Mouse (Mus musculus) neural tube, embryonic 15.5 days (tissue): Measurements from ENCODE around the gene Antxr1. TPM values are rescaled to one million over a fixed set of nuclear protein-coding genes. Genes with fewer than 3 reads are reported as not detected.

ENCODE experiments used
- ATAC-seq: fragments of 200-750 bp; cut with Nextera tagmentation; 2 replicates; pipeline ENCODE4 v1.8.0; 2017; ENCODE audit warnings: mild to moderate bottlenecking, moderate TSS enrichment, moderate library complexity; ENCODE audit not compliant: low FRiP score
- H3K27ac ChIP-seq: fragments of 300-500 bp; sonication (generic); replicated peaks from 2 replicates; pipeline ENCODE4 v1.5.1; 2015; ENCODE audit warnings: mild to moderate bottlenecking, inconsistent platforms
- H3K27me3 ChIP-seq: fragments of 300-500 bp; sonication (generic); replicated peaks from 2 replicates; pipeline ENCODE4 v1.6.1; 2015; ENCODE audit warnings: inconsistent platforms
- H3K36me3 ChIP-seq: fragments of 300-500 bp; sonication (generic); 2 replicates; pipeline ENCODE4 v1.6.1; 2015; ENCODE audit warnings: inconsistent platforms
- H3K4me1 ChIP-seq: fragments of 300-500 bp; sonication (generic); 2 replicates; pipeline ENCODE4 v1.6.1; 2015; ENCODE audit warnings: inconsistent platforms
- H3K4me2 ChIP-seq: fragments of 300-500 bp; sonication (generic); 2 replicates; pipeline ENCODE4 v1.6.1; 2015; ENCODE audit warnings: inconsistent platforms, mild to moderate bottlenecking, moderate library complexity
- H3K4me3 ChIP-seq: fragments of 300-500 bp; sonication (generic); replicated peaks from 2 replicates; pipeline ENCODE4 v1.5.1; 2015; ENCODE audit warnings: mild to moderate bottlenecking, inconsistent platforms
- H3K9ac ChIP-seq: fragments of 300-500 bp; sonication (generic); replicated peaks from 2 replicates; pipeline ENCODE4 v1.6.1; 2015; ENCODE audit warnings: mild to moderate bottlenecking, inconsistent platforms
- H3K9me3 ChIP-seq: fragments of 300-500 bp; sonication (generic); replicated peaks from 2 replicates; pipeline ENCODE4 v1.6.1; 2016; ENCODE audit warnings: inconsistent platforms
- WGBS: fragments of 180-500 bp; shearing (Covaris S2); methylation state at CpG from one replicate; pipeline ENCODE4 v1.1.7; 2015; ENCODE audit warnings: mixed read lengths; 5-methylcytosine and 5-hydroxymethylcytosine counted together
- polyA plus RNA-seq: library from polyadenylated mRNA; unstranded; fragments of >200 nt; fragmentation: Nextera tagmentation; extraction: Ambion mirVana; gene quantifications from 2 replicates; pipeline ENCODE4 v1.2.1, GENCODE M21; 2015

Gene Antxr1
- polyA plus RNA-seq, 1 experiment from 2014 or later: 6.7 TPM

GRCm38 (mm10) chr6:87090877-87091276 is 244.7 kb downstream of the Antxr1 start:
- Histone ChIP-seq H3K36me3 (peaks cover 37% of the 10 kb centered on the region), H3K9ac (no peak overlapping the region), H3K27me3 (no peaks in the 10 kb centered on the region), H3K27ac (no peak overlapping the region), H3K4me3 (no peak overlapping the region), H3K9me3 (no peaks in the 10 kb centered on the region), H3K4me2 (no peak overlapping the region), H3K4me1 (no peaks in the 10 kb centered on the region)
- WGBS: 86% methylated on average over 3 of the region's 3 CpGs
- no peak for ATAC-seq

DNA sequence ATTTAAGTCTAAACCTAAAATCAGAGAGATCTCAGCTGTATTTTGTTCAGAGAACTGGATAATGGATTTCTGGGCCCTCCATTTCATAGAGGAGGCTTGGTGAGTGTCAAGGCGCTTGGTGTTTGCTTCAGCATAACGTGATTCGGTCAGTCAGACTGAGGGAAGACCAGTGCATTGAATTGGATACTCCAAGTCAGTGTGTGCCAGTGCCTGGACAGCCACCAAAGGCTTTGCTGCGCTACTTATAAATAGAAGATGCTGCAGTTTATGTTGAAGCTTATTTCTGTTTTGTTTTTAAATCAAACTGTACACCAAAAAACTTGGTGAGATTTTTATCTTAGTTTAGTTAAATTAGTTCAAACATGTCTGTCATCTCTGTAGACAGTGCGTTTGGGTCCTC is 247.3 kb downstream of the Antxr1 start:
- H3K36me3 ChIP-seq: peaks cover 62% of the 10 kb centered on the region
- no peaks in the 10 kb centered on the region for H3K27me3 ChIP-seq
- no peak overlapping the region for H3K27ac ChIP-seq
- H3K9me3 ChIP-seq: no peaks in the 10 kb centered on the region
- 92% methylated on average over 5 of the region's 5 CpGs for WGBS
- no peak overlapping the region for H3K4me3 ChIP-seq
- H3K4me2 ChIP-seq: no peak overlapping the region
- no peak overlapping the region for H3K9ac ChIP-seq
- no peak for ATAC-seq
- no peaks in the 10 kb centered on the region for H3K4me1 ChIP-seq

DNA sequence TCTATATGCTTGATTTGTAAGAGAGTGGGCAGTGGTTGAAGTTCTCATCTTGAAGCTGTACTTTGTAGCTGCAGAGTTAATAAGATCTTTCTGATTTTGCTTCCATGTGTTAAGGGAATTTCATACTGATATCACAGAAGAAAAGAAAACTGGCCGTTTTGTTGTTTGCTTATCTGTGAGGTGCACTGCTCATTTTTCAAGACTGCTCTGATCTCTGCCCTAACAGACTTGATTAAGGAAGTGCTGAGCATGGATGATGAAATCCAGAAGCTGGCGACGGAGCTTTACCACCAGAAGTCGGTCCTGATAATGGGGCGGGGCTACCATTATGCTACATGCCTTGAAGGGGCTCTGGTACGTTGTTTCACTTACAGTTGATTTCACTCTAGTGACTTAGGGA is 250.6 kb downstream of the Antxr1 start:
- WGBS: 84% methylated on average over 6 of the region's 6 CpGs
- Histone ChIP-seq H3K9ac (no peak overlapping the region), H3K36me3 (peaks cover 83% of the 10 kb centered on the region)

More for the DNA sequence above, 250.6 kb downstream of the Antxr1 start:
- Histone ChIP-seq H3K27me3 (no peaks in the 10 kb centered on the region), H3K4me1 (no peaks in the 10 kb centered on the region), H3K27ac (no peak overlapping the region), H3K9me3 (no peaks in the 10 kb centered on the region), H3K4me2 (no peak overlapping the region), H3K4me3 (no peak overlapping the region)
- no peak for ATAC-seq

Other genes starting within 250 kb of the Antxr1 start
- 0.18 and 0.36 TPM in 2 replicates for gene D6Ertd527e, start 231.1 kb downstream of the Antxr1 start, polyA plus RNA-seq
- not detected in 2 replicates for gene Gkn1, start 15.1 kb upstream of the Antxr1 start, polyA plus RNA-seq
- not detected in 2 replicates for gene Gkn2, start 37.5 kb upstream of the Antxr1 start, polyA plus RNA-seq
- 0.42 and 0.57 TPM in 2 replicates for gene Gkn3, start 53.1 kb upstream of the Antxr1 start, polyA plus RNA-seq
- not detected in 2 replicates for gene Bmp10, start 93.2 kb upstream of the Antxr1 start, polyA plus RNA-seq
- 3.6 and 6.3 TPM in 2 replicates for gene Arhgap25, start 197.4 kb upstream of the Antxr1 start, polyA plus RNA-seq